Mouse (Mus musculus): ENCODE data around the gene Smc3.
"Not testable (repeated sequence)": the region's sequence is repeated elsewhere in the genome, so short reads cannot be mapped to it uniquely, and the experiment has no call there.

Smc3 gene

GRCm38 (mm10) chr19:53650921-53651320, 50.7 kb downstream of the Smc3 start:
- no peak for ATAC-seq (ENCODE audit: insufficient number of reproducible peaks, low FRiP score, low TSS enrichment)

- no peak for ATAC-seq (ENCODE audit: insufficient number of reproducible peaks, low FRiP score, low TSS enrichment)
Measured at GRCm38 (mm10) chr19:53652267-53652666, 52.1 kb downstream of the Smc3 start.

DNA sequence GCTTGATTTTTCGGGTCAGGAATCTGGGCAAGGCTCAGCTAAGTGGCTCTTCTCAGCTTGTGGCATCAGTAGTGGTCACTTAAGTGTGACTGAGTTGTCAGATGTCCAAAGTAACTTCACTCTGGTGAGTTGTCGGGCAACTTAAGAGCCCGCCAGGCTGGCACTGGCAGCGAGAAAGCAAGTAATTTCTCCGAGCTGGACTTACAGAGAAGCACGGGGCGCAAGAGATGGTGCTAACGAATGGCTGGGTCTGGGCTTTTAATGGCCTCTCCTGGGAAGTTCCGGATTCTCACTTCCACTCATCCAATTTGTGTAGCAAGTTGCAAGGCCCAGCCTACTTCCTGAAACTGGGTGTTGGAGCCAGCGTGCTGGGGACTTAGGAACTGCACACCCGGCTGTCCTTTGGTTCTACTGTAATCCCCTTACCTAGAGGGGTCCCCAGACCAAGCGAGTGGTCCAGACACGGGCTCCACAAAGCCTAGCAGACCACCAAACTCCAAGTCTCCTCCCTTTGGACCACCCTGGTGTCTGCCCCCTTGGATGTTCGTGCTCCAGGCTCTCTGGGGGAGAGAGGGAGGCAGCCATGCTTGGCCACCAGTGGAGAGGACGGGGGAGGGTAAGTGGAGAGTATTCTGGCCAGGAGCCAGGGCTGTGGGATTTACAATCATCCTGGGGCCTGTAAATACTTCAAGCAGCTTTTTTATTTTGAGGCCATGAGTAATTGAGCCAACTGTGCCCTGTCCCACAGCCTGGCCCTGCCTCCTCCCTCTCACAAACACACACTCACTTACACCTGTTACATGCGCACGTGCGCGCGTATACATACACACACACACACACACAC, 53.6 kb downstream of the Smc3 start:
- no peak for ATAC-seq (ENCODE audit: insufficient number of reproducible peaks, low FRiP score, low TSS enrichment)

GRCm38 (mm10) chr19:53656443-53656842, 56.2 kb downstream of the Smc3 start:
- not testable (repeated sequence) for ATAC-seq (ENCODE audit: insufficient number of reproducible peaks, low FRiP score, low TSS enrichment)

DNA sequence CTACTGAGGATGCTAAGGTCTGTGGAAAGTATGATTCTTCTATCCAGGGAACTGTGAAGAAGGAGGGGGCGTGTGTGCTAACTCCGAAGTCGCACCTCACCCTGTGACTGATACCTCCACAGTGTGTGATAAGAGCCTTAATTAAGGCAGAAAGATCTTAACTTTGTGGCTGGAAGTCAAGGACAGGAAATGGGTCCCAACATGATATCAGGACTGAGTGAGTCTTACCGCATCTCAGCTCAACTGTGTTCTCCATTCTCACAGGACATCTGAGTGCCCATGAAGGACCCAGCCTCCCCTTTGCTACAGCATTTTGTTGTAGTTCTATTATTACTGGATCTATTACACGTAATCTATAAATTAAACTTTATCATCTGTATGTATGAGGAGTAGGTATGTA, 57.2 kb downstream of the Smc3 start:
- no peak for ATAC-seq (ENCODE audit: insufficient number of reproducible peaks, low FRiP score, low TSS enrichment)

DNA sequence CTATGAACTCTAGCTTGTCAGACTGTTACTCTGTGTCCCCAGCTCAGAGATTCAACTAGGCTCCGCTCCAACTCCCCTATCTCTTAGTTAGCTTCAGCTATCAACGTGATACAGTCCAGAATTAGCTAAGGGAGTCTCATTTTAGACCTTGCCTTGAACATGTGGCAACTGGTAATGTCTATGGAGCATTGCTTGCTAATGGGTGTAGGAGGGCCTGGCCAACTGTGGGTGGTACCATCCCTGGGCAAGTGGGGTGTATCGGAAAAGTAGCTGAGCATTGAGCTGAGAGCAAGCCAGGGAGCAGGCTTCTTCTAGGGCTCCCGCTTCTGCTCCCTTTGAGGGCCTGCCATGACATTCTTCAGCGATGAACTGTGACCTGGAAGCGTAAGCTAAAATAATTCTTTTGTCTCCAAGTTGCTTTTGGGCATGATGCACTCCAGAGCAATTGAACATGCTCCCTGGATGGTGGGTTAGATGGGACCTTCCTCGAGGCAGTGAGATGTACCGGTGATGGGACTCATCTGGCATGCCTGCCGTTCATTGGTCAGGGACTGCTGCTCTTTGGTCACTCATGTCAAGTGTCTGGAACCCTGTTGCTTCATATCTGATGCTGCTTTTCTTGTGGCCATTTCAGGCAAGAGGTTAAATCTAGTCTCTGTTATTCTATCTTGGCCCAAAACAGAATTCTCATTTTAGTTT, 60.7 kb downstream of the Smc3 start:
- no peak for ATAC-seq (ENCODE audit: insufficient number of reproducible peaks, low FRiP score, low TSS enrichment)

DNA sequence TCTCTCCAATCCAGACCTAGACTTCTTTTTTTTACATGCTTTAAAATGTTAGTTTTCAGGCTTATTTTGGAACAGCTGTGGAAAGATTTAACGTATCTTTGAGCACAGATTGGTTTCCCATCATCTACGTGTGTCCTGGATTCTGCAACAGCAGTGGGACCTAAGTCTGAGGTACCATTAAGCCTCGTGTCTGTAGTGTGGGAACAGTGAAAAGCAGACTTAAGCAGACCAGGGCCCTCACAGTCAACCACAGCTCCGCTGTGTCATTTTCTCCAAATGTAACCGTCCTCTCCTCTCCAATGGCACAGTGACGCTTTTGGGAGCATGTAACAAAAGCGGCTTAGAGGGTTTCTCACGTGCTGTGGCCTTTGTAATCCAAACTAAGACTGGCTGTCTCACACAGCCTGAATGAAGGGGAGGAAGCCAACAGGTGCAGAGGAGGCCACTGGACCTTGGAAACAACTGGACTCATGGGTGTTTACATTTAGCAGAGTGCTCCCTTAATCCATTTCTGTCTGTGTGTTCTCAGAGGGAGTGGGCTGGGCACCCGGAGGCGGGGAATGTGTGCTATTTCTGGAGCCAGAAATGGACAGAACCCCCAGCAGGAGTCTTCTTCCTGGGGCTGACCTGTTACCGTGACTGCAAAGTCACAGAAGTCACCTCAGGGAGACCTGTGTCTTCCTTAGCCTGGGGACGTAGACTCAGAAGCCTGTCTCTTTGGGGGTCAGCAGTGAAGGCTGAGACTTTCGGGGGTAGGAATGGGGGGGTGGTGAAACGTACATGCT, 61.9 kb downstream of the Smc3 start:
- ATAC-seq (ENCODE audit: insufficient number of reproducible peaks, low FRiP score, low TSS enrichment) = no peak

GRCm38 (mm10) chr19:53664831-53665230, 64.6 kb downstream of the Smc3 start:
- ATAC-seq (ENCODE audit: insufficient number of reproducible peaks, low FRiP score, low TSS enrichment) = no peak

DNA sequence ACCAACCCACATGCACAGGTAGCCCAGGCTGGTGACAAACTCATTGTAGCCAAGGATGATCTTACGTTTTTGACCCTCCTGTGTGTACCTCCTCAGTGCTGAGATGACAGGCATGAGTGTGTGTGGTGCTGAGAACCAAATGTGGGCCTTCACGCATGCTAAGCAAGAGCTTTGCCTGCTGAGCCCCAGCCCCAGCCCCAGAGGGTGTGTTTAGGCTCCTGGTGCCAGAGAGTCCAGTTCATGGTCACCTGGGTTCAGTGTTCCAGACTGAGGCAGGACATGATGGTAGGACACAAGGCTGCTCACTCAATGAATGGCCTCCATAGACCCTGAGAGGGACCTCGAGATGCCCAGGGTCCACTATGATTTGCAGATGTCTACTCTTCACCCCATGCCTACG, 65.2 kb downstream of the Smc3 start:
- ATAC-seq (ENCODE audit: insufficient number of reproducible peaks, low FRiP score, low TSS enrichment) = no peak

GRCm38 (mm10) chr19:53666708-53667107, 66.5 kb downstream of the Smc3 start:
- no peak for ATAC-seq (ENCODE audit: insufficient number of reproducible peaks, low FRiP score, low TSS enrichment)

- ATAC-seq (ENCODE audit: insufficient number of reproducible peaks, low FRiP score, low TSS enrichment) = no peak
Measured at GRCm38 (mm10) chr19:53668821-53669220, 68.6 kb downstream of the Smc3 start.

- no peak for ATAC-seq (ENCODE audit: insufficient number of reproducible peaks, low FRiP score, low TSS enrichment)
Measured at GRCm38 (mm10) chr19:53670625-53671141, 70.5 kb downstream of the Smc3 start.

- no peak for ATAC-seq (ENCODE audit: insufficient number of reproducible peaks, low FRiP score, low TSS enrichment)
Measured at GRCm38 (mm10) chr19:53671432-53671831, 71.2 kb downstream of the Smc3 start.

DNA sequence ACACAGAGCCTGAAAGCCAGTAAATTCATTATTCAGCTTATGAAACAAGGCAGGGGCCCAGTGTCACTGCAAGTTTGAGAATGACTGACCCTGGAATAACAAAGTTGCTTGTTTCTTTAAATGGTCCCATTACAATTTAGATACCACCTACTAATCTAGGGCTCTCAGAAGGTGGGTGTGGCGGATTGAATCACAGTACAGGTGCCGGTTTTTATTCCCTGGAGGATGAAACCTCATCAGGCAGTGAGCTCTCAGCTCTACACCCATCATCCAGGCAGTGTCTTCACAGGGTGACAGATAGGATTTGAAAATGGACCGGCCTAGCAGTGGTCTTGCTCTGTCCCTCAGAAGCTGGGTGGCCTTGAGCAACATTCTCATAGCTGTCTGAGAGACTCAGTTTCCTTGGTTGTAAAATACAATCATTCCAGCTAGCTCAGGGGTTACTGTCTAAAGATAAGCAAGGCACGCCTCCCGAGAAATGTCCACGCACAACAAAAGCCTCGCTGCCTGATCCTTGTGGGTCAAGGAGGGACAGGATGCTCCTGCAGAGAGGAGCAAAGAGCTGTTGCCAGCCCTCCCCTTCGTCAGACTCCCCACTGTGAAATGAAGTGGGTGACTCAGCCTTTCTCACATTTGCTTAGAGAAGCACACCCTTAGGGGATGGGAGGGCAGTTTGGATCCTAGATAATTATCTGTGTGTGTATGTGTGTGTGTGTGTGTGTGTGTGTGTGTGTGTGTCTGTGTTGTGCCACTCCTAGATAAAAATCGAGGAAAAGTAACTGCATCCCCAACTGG, 74.1 kb downstream of the Smc3 start:
- ATAC-seq (ENCODE audit: insufficient number of reproducible peaks, low FRiP score, low TSS enrichment) = no peak

GRCm38 (mm10) chr19:53676228-53676627, 76.0 kb downstream of the Smc3 start:
- no peak for ATAC-seq (ENCODE audit: insufficient number of reproducible peaks, low FRiP score, low TSS enrichment)

DNA sequence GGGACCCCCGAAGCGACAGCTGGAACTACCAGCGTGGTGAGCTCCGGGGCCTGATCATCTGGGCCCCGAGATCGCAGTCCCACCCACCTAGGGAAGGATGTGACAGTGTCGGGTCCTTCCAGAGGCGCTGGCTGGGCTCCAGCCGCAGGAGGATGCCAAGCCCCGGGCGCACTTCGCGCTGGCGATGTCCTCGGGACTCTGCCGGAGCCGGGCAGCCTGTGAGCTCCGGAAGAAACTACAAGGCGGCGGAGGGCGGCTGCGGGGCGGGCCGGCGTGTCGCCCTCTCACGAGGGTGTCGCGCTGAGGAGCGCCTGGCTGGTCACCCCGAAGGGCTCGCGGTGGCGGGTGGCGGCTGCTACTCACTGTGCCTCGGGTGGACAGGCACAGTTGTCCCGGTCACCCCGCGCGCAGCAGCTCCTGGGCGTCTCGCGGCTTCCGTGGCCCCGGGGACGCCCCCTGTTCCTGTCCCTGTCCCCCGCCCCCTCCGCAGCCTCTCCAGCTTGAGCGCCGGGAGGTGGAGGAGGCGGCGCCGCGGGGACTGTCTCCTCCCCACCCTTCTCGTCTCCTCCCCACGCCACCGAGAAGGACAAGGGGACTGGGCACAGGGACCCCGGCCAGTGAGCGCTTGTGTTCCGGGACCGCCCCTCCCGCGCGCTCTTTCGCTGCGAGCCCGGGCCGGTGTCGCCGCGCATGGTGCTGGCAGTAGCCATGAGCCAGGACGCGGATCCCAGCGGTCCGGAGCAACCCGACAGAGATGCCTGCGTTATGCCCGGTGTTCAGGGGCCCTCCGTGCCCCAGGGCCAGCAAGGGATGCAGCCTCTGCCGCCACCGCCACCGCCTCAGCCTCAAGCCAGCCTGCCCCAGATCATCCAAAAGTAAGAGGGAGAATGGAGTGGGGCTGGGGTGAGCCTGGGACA, 76.8 kb downstream of the Smc3 start, which contains the start of gene Rbm20:
Rbm20 (plus strand) TSS at position 589 of the 917 bp plus-strand sequence.
- 0 out of 2 replicates have a peak, but pooled peaks have one; percentile 31 for ATAC-seq (ENCODE audit: insufficient number of reproducible peaks, low FRiP score, low TSS enrichment)

DNA sequence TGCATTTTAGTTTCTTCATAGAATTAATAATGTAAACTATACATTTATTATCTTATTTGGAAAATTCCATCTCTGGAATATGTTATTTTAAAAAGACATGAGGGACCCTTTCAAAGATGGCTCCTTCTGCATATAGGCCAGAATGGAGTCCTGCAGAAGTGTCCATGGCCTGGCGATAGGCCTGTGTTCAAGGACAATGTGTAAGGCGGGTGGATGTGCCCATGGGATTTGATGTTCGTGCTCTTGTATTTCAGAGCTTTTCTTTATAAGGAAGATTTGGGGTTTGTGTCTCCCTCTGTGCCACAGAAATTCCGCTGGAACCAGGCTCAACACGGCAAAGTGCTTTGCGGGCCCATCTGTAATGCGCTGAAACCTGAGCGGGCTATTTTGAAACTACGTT, 79.0 kb downstream of the Smc3 start:
- ATAC-seq (ENCODE audit: insufficient number of reproducible peaks, low FRiP score, low TSS enrichment) = no peak

- ATAC-seq (ENCODE audit: insufficient number of reproducible peaks, low FRiP score, low TSS enrichment) = no peak
Measured at GRCm38 (mm10) chr19:53679981-53680380, 79.8 kb downstream of the Smc3 start.

- ATAC-seq (ENCODE audit: insufficient number of reproducible peaks, low FRiP score, low TSS enrichment) = no peak
Measured at GRCm38 (mm10) chr19:53682427-53682826, 82.2 kb downstream of the Smc3 start.
